Mouse (Mus musculus): ENCODE measurements around the gene Olfr1211. TPM values are rescaled to one million over a fixed set of nuclear protein-coding genes. Genes with fewer than 3 reads are reported as not detected.

Olfr1211 gene
- polyA plus RNA-seq (2015; fragmentation: Nextera tagmentation; extraction: Ambion mirVana), result not detected in 2 replicates

GRCm38 (mm10) chr2:88938011-88938410 is at the start of gene Olfr1211:
Gene Olfr1211 (minus strand): TSS chr2:88938111.
- Histone ChIP-seq H3K9ac (replicated peaks) (no peak within 1 kb of the TSS), H3K4me1 (replicated peaks) (no peaks in the 10 kb centered on the region), H3K4me2 (replicated peaks) (no peak within 1 kb of the TSS), H3K27me3 (no peaks in the 10 kb centered on the region), H3K36me3 (no peaks in the 10 kb centered on the region), H3K9me3 (no peaks in the 10 kb centered on the region), H3K4me3 (replicated peaks) (no peak within 1 kb of the TSS), H3K27ac (no peak within 1 kb of the TSS)
- no peak for ATAC-seq
- 86% methylated on average over 1 of the region's 1 CpGs for WGBS

GRCm38 (mm10) chr2:88980181-88980580 is 42.3 kb upstream of the Olfr1211 start, which contains the start of gene Gm13762:
Gene Gm13762 (minus strand): TSS chr2:88980281.
- Histone ChIP-seq H3K4me2 (replicated peaks) (no peak within 1 kb of the TSS), H3K9me3 (no peaks in the 10 kb centered on the region), H3K4me3 (replicated peaks) (no peak within 1 kb of the TSS), H3K27ac (no peak within 1 kb of the TSS), H3K27me3 (no peaks in the 10 kb centered on the region), H3K9ac (replicated peaks) (no peak within 1 kb of the TSS), H3K36me3 (no peaks in the 10 kb centered on the region), H3K4me1 (replicated peaks) (no peaks in the 10 kb centered on the region)
- ATAC-seq, result no peak
- 90% methylated on average over 1 of the region's 1 CpGs for WGBS

- no peaks in the 10 kb centered on the region for H3K9me3 ChIP-seq
- H3K27ac ChIP-seq, result no peak within 1 kb of the TSS
- ATAC-seq, result no peak
- H3K4me3 ChIP-seq (replicated peaks), result no peak within 1 kb of the TSS
- H3K4me2 ChIP-seq (replicated peaks), result no peak within 1 kb of the TSS
- no peaks in the 10 kb centered on the region for H3K27me3 ChIP-seq
- H3K36me3 ChIP-seq, result no peaks in the 10 kb centered on the region
- H3K4me1 ChIP-seq (replicated peaks), result no peaks in the 10 kb centered on the region
- no peak within 1 kb of the TSS for H3K9ac ChIP-seq (replicated peaks)
Measured at GRCm38 (mm10) chr2:88953669-88954068, 15.8 kb upstream of the Olfr1211 start, which contains the start of gene Olfr1212. Gene Olfr1212 (plus strand): TSS chr2:88953969.

- Histone ChIP-seq H3K9me3 (no peaks in the 10 kb centered on the region), H3K4me1 (replicated peaks) (no peaks in the 10 kb centered on the region), H3K27me3 (no peaks in the 10 kb centered on the region), H3K4me3 (replicated peaks) (no peak within 1 kb of the TSS), H3K9ac (replicated peaks) (no peak within 1 kb of the TSS), H3K27ac (no peak within 1 kb of the TSS), H3K36me3 (no peaks in the 10 kb centered on the region), H3K4me2 (replicated peaks) (no peak within 1 kb of the TSS)
- ATAC-seq, result no peak
- WGBS, result 93% methylated on average over 3 of the region's 3 CpGs
Measured at GRCm38 (mm10) chr2:88915057-88915456, 22.9 kb downstream of the Olfr1211 start, which contains the start of gene Olfr1209. Gene Olfr1209 (minus strand): TSS chr2:88915157.

GRCm38 (mm10) chr2:88902211-88902610 is 35.7 kb downstream of the Olfr1211 start, which contains the start of gene Olfr1208:
Gene Olfr1208 (minus strand): TSS chr2:88902311.
- Histone ChIP-seq H3K4me3 (replicated peaks) (no peak within 1 kb of the TSS), H3K4me1 (replicated peaks) (no peaks in the 10 kb centered on the region), H3K27ac (no peak within 1 kb of the TSS), H3K36me3 (no peaks in the 10 kb centered on the region), H3K9me3 (no peaks in the 10 kb centered on the region), H3K4me2 (replicated peaks) (no peak within 1 kb of the TSS), H3K27me3 (no peaks in the 10 kb centered on the region), H3K9ac (replicated peaks) (no peak within 1 kb of the TSS)
- ATAC-seq, result no peak

Other genes with a start within 250 kb of the Olfr1211 start
- not detected in 2 replicates for gene Olfr1195, start 248.9 kb downstream of the Olfr1211 start, polyA plus RNA-seq (2015; fragmentation: Nextera tagmentation; extraction: Ambion mirVana)
- 0.11 TPM in 1 of 2 replicates, not detected in the other for gene Olfr1196, start 233.5 kb downstream of the Olfr1211 start, polyA plus RNA-seq (2015; fragmentation: Nextera tagmentation; extraction: Ambion mirVana)
- not detected in 2 replicates for gene Olfr1197, start 205.7 kb downstream of the Olfr1211 start, polyA plus RNA-seq (2015; fragmentation: Nextera tagmentation; extraction: Ambion mirVana)
- gene Olfr1198, start 186.7 kb downstream of the Olfr1211 start, polyA plus RNA-seq (2015; fragmentation: Nextera tagmentation; extraction: Ambion mirVana), result not detected in 2 replicates
- not detected in 2 replicates for gene Olfr1199, start 177.6 kb downstream of the Olfr1211 start, polyA plus RNA-seq (2015; fragmentation: Nextera tagmentation; extraction: Ambion mirVana)
- not detected in 2 replicates for gene Olfr1200, start 167.6 kb downstream of the Olfr1211 start, polyA plus RNA-seq (2015; fragmentation: Nextera tagmentation; extraction: Ambion mirVana)
- gene Olfr1201, start 145.1 kb downstream of the Olfr1211 start, polyA plus RNA-seq (2015; fragmentation: Nextera tagmentation; extraction: Ambion mirVana), result not detected in 2 replicates
- not detected in 2 replicates for gene Olfr1202, start 123.6 kb downstream of the Olfr1211 start, polyA plus RNA-seq (2015; fragmentation: Nextera tagmentation; extraction: Ambion mirVana)
- gene Olfr1205, start 108.4 kb downstream of the Olfr1211 start, polyA plus RNA-seq (2015; fragmentation: Nextera tagmentation; extraction: Ambion mirVana), result not detected in 2 replicates
- gene Olfr1204, start 88.8 kb downstream of the Olfr1211 start, polyA plus RNA-seq (2015; fragmentation: Nextera tagmentation; extraction: Ambion mirVana), result not detected in 2 replicates
- not detected in 2 replicates for gene Olfr1206, start 74.9 kb downstream of the Olfr1211 start, polyA plus RNA-seq (2015; fragmentation: Nextera tagmentation; extraction: Ambion mirVana)
- gene Olfr1208, start 35.8 kb downstream of the Olfr1211 start, polyA plus RNA-seq (2015; fragmentation: Nextera tagmentation; extraction: Ambion mirVana), result not detected in 2 replicates
- gene Olfr1209, start 23.0 kb downstream of the Olfr1211 start, polyA plus RNA-seq (2015; fragmentation: Nextera tagmentation; extraction: Ambion mirVana), result not detected in 2 replicates
- gene Olfr1212, start 15.9 kb upstream of the Olfr1211 start, polyA plus RNA-seq (2015; fragmentation: Nextera tagmentation; extraction: Ambion mirVana), result not detected in 2 replicates
- gene Gm13762, start 42.2 kb upstream of the Olfr1211 start, polyA plus RNA-seq (2015; fragmentation: Nextera tagmentation; extraction: Ambion mirVana), result not detected in 2 replicates
- gene Olfr1214, start 54.5 kb upstream of the Olfr1211 start, polyA plus RNA-seq (2015; fragmentation: Nextera tagmentation; extraction: Ambion mirVana), result not detected in 2 replicates
- gene Olfr1215, start 68.9 kb upstream of the Olfr1211 start, polyA plus RNA-seq (2015; fragmentation: Nextera tagmentation; extraction: Ambion mirVana), result not detected in 2 replicates
- gene Olfr1216, start 80.2 kb upstream of the Olfr1211 start, polyA plus RNA-seq (2015; fragmentation: Nextera tagmentation; extraction: Ambion mirVana), result not detected in 2 replicates
- not detected in 2 replicates for gene Olfr1217, start 94.0 kb upstream of the Olfr1211 start, polyA plus RNA-seq (2015; fragmentation: Nextera tagmentation; extraction: Ambion mirVana)
- not detected in 2 replicates for gene Olfr1218, start 123.1 kb upstream of the Olfr1211 start, polyA plus RNA-seq (2015; fragmentation: Nextera tagmentation; extraction: Ambion mirVana)
- not detected in 2 replicates for gene Olfr1219, start 145.4 kb upstream of the Olfr1211 start, polyA plus RNA-seq (2015; fragmentation: Nextera tagmentation; extraction: Ambion mirVana)
- not detected in 2 replicates for gene Olfr1220, start 168.7 kb upstream of the Olfr1211 start, polyA plus RNA-seq (2015; fragmentation: Nextera tagmentation; extraction: Ambion mirVana)
- not detected in 2 replicates for gene Olfr1221, start 179.2 kb upstream of the Olfr1211 start, polyA plus RNA-seq (2015; fragmentation: Nextera tagmentation; extraction: Ambion mirVana)
- not detected in 2 replicates for gene Olfr1222, start 194.9 kb upstream of the Olfr1211 start, polyA plus RNA-seq (2015; fragmentation: Nextera tagmentation; extraction: Ambion mirVana)
- not detected in 2 replicates for gene Olfr1223, start 213.4 kb upstream of the Olfr1211 start, polyA plus RNA-seq (2015; fragmentation: Nextera tagmentation; extraction: Ambion mirVana)
- not detected in 2 replicates for gene Olfr1224-ps1, start 226.0 kb upstream of the Olfr1211 start, polyA plus RNA-seq (2015; fragmentation: Nextera tagmentation; extraction: Ambion mirVana)
- gene Olfr1225, start 236.6 kb upstream of the Olfr1211 start, polyA plus RNA-seq (2015; fragmentation: Nextera tagmentation; extraction: Ambion mirVana), result not detected in 2 replicates